Mouse (Mus musculus) forebrain, embryonic 14.5 days (tissue): ENCODE measurements around the gene Olfr844. TPM values are rescaled to one million over a fixed set of nuclear protein-coding genes. Genes with fewer than 3 reads are reported as not detected.

ENCODE experiments used
- ATAC-seq: fragments of 200-750 bp; cut with Nextera tagmentation; 2 replicates; pipeline ENCODE4 v1.8.0; 2017; ENCODE audit warnings: mild to moderate bottlenecking, moderate library complexity
- DNase-seq: peaks from one replicate; pipeline ENCODE4 v3.0.0-alpha.2; 2015; ENCODE audit warnings: low spot score
- H3K27ac ChIP-seq: fragments of 300-500 bp; sonication (generic); 2 replicates; pipeline ENCODE4 v1.5.1; 2014; ENCODE audit warnings: low read depth, mild to moderate bottlenecking, control low read depth, low read length, moderate library complexity
- H3K27me3 ChIP-seq: fragments of 300-500 bp; sonication (generic); replicated peaks from 2 replicates; pipeline ENCODE4 v1.6.1; 2014; ENCODE audit warnings: low read length, control low read depth, mixed read lengths; ENCODE audit not compliant: control insufficient read depth, insufficient read depth
- H3K36me3 ChIP-seq: fragments of 300-500 bp; sonication (generic); 2 replicates; pipeline ENCODE4 v1.6.1; 2014; ENCODE audit warnings: low read length, control low read depth; ENCODE audit not compliant: control insufficient read depth, insufficient read depth
- H3K4me1 ChIP-seq: fragments of 300-500 bp; sonication (generic); 2 replicates; pipeline ENCODE4 v1.6.1; 2014; ENCODE audit warnings: antibody characterized with exemption, low read length, control low read depth; ENCODE audit not compliant: control insufficient read depth, insufficient read depth
- H3K4me2 ChIP-seq: fragments of 300-500 bp; sonication (generic); 2 replicates; pipeline ENCODE4 v1.6.1; 2014; ENCODE audit warnings: mild to moderate bottlenecking, control low read depth, low read length
- H3K4me3 ChIP-seq: fragments of 300-500 bp; sonication (generic); 2 replicates; pipeline ENCODE4 v1.5.1; 2014; ENCODE audit warnings: low read depth, low read length, control low read depth
- H3K9ac ChIP-seq: fragments of 300-500 bp; sonication (generic); 2 replicates; pipeline ENCODE4 v1.6.1; 2014; ENCODE audit warnings: mild to moderate bottlenecking, low read length, control low read depth, moderate library complexity
- H3K9me3 ChIP-seq: fragments of 300-500 bp; sonication (generic); replicated peaks from 2 replicates; pipeline ENCODE4 v1.6.1; 2016; ENCODE audit warnings: low read length, control low read depth, mixed read lengths; ENCODE audit not compliant: control insufficient read depth
- WGBS: fragments of 180-500 bp; shearing (Covaris S2); extraction: QIAGEN DNeasy Blood & Tissue Kit; methylation state at CpG from one replicate; pipeline ENCODE4 v1.1.7; 2014; 5-methylcytosine and 5-hydroxymethylcytosine counted together
- polyA plus RNA-seq: library from polyadenylated mRNA; unstranded; fragments of >200 nt; fragmentation: Nextera tagmentation; extraction: Ambion mirVana; gene quantifications from 2 replicates; pipeline ENCODE4 v1.2.1, GENCODE M21; 2014

The Olfr844 gene
- polyA plus RNA-seq, result not detected in 2 replicates

GRCm38 (mm10) chr9:19316047-19316446 lies at the start of gene Olfr844:
Gene Olfr844, plus strand, starts transcription at chr9:19316347.
- H3K9ac ChIP-seq, result no peak within 1 kb of the TSS
- H3K27me3 ChIP-seq, result no peaks in the 10 kb centered on the region
- no peak within 1 kb of the TSS for H3K27ac ChIP-seq
- no peaks in the 10 kb centered on the region for H3K4me1 ChIP-seq
- H3K4me2 ChIP-seq, result no peak within 1 kb of the TSS
- DNase-seq (no peak), ATAC-seq (no peak)
- H3K4me3 ChIP-seq, result no peak within 1 kb of the TSS
- H3K36me3 ChIP-seq, result no peaks in the 10 kb centered on the region
- peaks cover 9% of the 10 kb centered on the region; the same call in 1 of the 2 replicates for H3K9me3 ChIP-seq

GRCm38 (mm10) chr9:19336157-19336556 lies 20.0 kb downstream of the Olfr844 start, which contains the start of gene Olfr845:
Gene Olfr845, plus strand, starts transcription at chr9:19336457.
- H3K4me2 ChIP-seq, result no peak within 1 kb of the TSS
- 84% methylated on average over 1 of the region's 1 CpGs for WGBS
- H3K4me1 ChIP-seq, result no peaks in the 10 kb centered on the region
- no peak within 1 kb of the TSS for H3K4me3 ChIP-seq
- no peak within 1 kb of the TSS for H3K27ac ChIP-seq
- no peaks in the 10 kb centered on the region for H3K27me3 ChIP-seq
- ATAC-seq, result no peak
- H3K9me3 ChIP-seq, result peaks cover 4% of the 10 kb centered on the region; the same call in 1 of the 2 replicates
- no peaks in the 10 kb centered on the region for H3K36me3 ChIP-seq
- no peak within 1 kb of the TSS for H3K9ac ChIP-seq
- no peak for DNase-seq

GRCm38 (mm10) chr9:19363905-19364304 lies 47.8 kb downstream of the Olfr844 start, which contains the start of gene Olfr846:
Gene Olfr846, minus strand, starts transcription at chr9:19364005.
- H3K36me3 ChIP-seq, result no peaks in the 10 kb centered on the region
- no peaks in the 10 kb centered on the region; the same call in 1 of the 2 replicates for H3K9me3 ChIP-seq
- no peak within 1 kb of the TSS for H3K4me3 ChIP-seq
- no peaks in the 10 kb centered on the region for H3K27me3 ChIP-seq
- H3K4me1 ChIP-seq, result no peaks in the 10 kb centered on the region
- H3K27ac ChIP-seq, result no peak within 1 kb of the TSS
- H3K4me2 ChIP-seq, result no peak within 1 kb of the TSS
- 45% methylated on average over 1 of the region's 1 CpGs for WGBS
- no peak within 1 kb of the TSS for H3K9ac ChIP-seq
- DNase-seq, result no peak
- ATAC-seq, result no peak

Other genes starting within 250 kb of the Olfr844 start
- not detected in 2 replicates for gene Olfr836, start 196.0 kb upstream of the Olfr844 start, polyA plus RNA-seq
- gene Olfr837, start 180.0 kb upstream of the Olfr844 start, polyA plus RNA-seq, result not detected in 2 replicates
- gene Olfr839-ps1, start 139.0 kb upstream of the Olfr844 start, polyA plus RNA-seq, result not detected in 2 replicates
- gene Olfr843, start 64.4 kb upstream of the Olfr844 start, polyA plus RNA-seq, result not detected in 2 replicates
- not detected in 2 replicates for gene Olfr845, start 20.1 kb downstream of the Olfr844 start, polyA plus RNA-seq
- gene Olfr846, start 47.7 kb downstream of the Olfr844 start, polyA plus RNA-seq, result not detected in 2 replicates
- gene Olfr847, start 62.3 kb downstream of the Olfr844 start, polyA plus RNA-seq, result not detected in 2 replicates
- not detected in 2 replicates for gene Olfr849, start 123.9 kb downstream of the Olfr844 start, polyA plus RNA-seq
- not detected in 2 replicates for gene Olfr850, start 161.9 kb downstream of the Olfr844 start, polyA plus RNA-seq
- not detected in 2 replicates for gene Olfr851, start 176.9 kb downstream of the Olfr844 start, polyA plus RNA-seq
- gene Olfr853, start 224.7 kb downstream of the Olfr844 start, polyA plus RNA-seq, result not detected in 2 replicates